Comparison of ENCODE assay signal across 22 mouse cellular contexts in the genomic region with DNA sequence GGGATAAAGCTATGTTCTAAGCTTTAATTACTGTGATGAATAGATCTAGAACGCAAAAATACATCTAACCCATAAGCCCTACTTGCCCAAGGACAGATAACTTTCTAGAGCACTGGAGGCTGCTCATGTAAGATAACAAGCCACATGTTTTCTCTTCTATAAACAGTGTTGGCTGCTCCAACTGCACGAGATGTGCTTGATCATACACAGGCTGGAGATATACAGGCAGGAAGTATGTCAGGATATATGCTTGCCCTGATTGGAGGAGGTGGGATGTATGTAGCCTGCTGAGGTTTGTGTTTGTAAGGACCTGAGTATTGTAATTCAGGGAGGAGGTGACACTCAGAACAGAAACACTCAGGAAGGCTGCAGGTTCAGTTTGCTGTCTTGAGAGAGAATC. TPM values are rescaled to one million over a fixed set of nuclear protein-coding genes. Genes with fewer than 3 reads are reported as not detected.
DNase-seq lines count a peak whose midpoint lies in the region; ATAC-seq lines count a peak whose summit lies in the region.
"Had no signal": no experiment of that assay in that cellular context is flagged by ENCODE, and none has a peak within 500 bp of the region (broad histone marks: within the 10 kb centered on the region; RNA-seq: fewer than 3 reads in every experiment).

No protein-coding gene starts in this region.

- no peaks in the 10 kb centered on the region for H3K27me3 ChIP-seq in heart, embryonic 16.5 days (ENCODE audit: control insufficient read depth, insufficient read depth, low read length)
- no peaks in the 10 kb centered on the region for H3K27me3 ChIP-seq in liver, embryonic 11.5 days (replicated peaks; ENCODE audit: control insufficient read depth, insufficient read depth, low read length)
- H3K27me3 ChIP-seq in liver, embryonic 12.5 days (replicated peaks) = no peaks in the 10 kb centered on the region
- H3K27me3 ChIP-seq in liver, embryonic 15.5 days = no peaks in the 10 kb centered on the region
- H3K27me3 ChIP-seq in midbrain, embryonic 16.5 days (ENCODE audit: control insufficient read depth, insufficient read depth, low read depth, low read length) = no peaks in the 10 kb centered on the region
- H3K27me3 ChIP-seq: embryonic facial prominence, embryonic 12.5 days; hindbrain, embryonic 13.5 days; limb, embryonic 12.5 days; neural tube, embryonic 12.5 days had no signal

- peak overlapping the region; percentile 38; the same call in 1 of the 2 replicates for H3K27ac ChIP-seq in heart, embryonic 16.5 days (ENCODE audit: low read length)
- H3K27ac ChIP-seq in liver, embryonic 11.5 days (ENCODE audit: low read depth, low read length) = no peak overlapping the region
- H3K27ac ChIP-seq in liver, embryonic 12.5 days = no peak overlapping the region
- H3K27ac ChIP-seq in liver, embryonic 15.5 days (replicated peaks) = no peak overlapping the region
- no peak overlapping the region for H3K27ac ChIP-seq in midbrain, embryonic 16.5 days (ENCODE audit: low read length)
- H3K27ac ChIP-seq: embryonic facial prominence, embryonic 12.5 days; hindbrain, embryonic 13.5 days; limb, embryonic 12.5 days; neural tube, embryonic 12.5 days had no signal

- H3K4me1 ChIP-seq in heart, embryonic 16.5 days (ENCODE audit: control insufficient read depth, insufficient read depth, low read length) = 0 out of 2 replicates have a peak, but pooled peaks cover 5% of the 10 kb centered on the region
- H3K4me1 ChIP-seq in liver, embryonic 11.5 days (replicated peaks; ENCODE audit: control insufficient read depth, insufficient read depth, low read length) = no peaks in the 10 kb centered on the region
- no peaks in the 10 kb centered on the region; the same call in 1 of the 2 replicates for H3K4me1 ChIP-seq in liver, embryonic 12.5 days
- no peaks in the 10 kb centered on the region for H3K4me1 ChIP-seq in liver, embryonic 15.5 days (replicated peaks)
- H3K4me1 ChIP-seq in midbrain, embryonic 16.5 days (ENCODE audit: control insufficient read depth, insufficient read depth, low read length) = no peaks in the 10 kb centered on the region; the same call in 1 of the 2 replicates
- H3K4me1 ChIP-seq: embryonic facial prominence, embryonic 12.5 days; limb, embryonic 12.5 days; neural tube, embryonic 12.5 days had no signal

- 38% methylated on average over 2 of the region's 2 CpGs for WGBS in heart, embryonic 16.5 days
- WGBS in liver, embryonic 11.5 days = 38% methylated on average over 2 of the region's 2 CpGs
- WGBS in liver, embryonic 12.5 days (ENCODE audit: insufficient replicate concordance) = 17% methylated on average over 2 of the region's 2 CpGs
- 12% methylated on average over 2 of the region's 2 CpGs for WGBS in liver, embryonic 15.5 days (ENCODE audit: insufficient replicate concordance)
- whole genome bisulfite sequencing in midbrain, embryonic 16.5 days = 73% methylated on average over 2 of the region's 2 CpGs

- H3K4me2 ChIP-seq in heart, embryonic 16.5 days (ENCODE audit: low read depth, low read length) = no peak overlapping the region
- H3K4me2 ChIP-seq in liver, embryonic 11.5 days = no peak overlapping the region
- no peak overlapping the region for H3K4me2 ChIP-seq in liver, embryonic 12.5 days
- H3K4me2 ChIP-seq in liver, embryonic 15.5 days = no peak overlapping the region
- H3K4me2 ChIP-seq in midbrain, embryonic 16.5 days (ENCODE audit: low read length) = no peak overlapping the region
- H3K4me2 ChIP-seq: embryonic facial prominence, embryonic 12.5 days; hindbrain, embryonic 13.5 days; limb, embryonic 12.5 days; neural tube, embryonic 12.5 days had no signal

- no peak overlapping the region for H3K4me3 ChIP-seq in heart, embryonic 16.5 days (ENCODE audit: low read length)
- H3K4me3 ChIP-seq in liver, embryonic 11.5 days (ENCODE audit: low read depth, low read length) = no peak overlapping the region
- no peak overlapping the region for H3K4me3 ChIP-seq in liver, embryonic 12.5 days
- no peak overlapping the region for H3K4me3 ChIP-seq in liver, embryonic 15.5 days (replicated peaks)
- H3K4me3 ChIP-seq in midbrain, embryonic 16.5 days (ENCODE audit: low read depth, low read length) = no peak overlapping the region
- H3K4me3 ChIP-seq: embryonic facial prominence, embryonic 12.5 days; hindbrain, embryonic 13.5 days; limb, embryonic 12.5 days; megakaryocyte, embryonic 14.5 days; neural tube, embryonic 12.5 days had no signal

- ATAC-seq in heart, embryonic 16.5 days (replicated peaks; ENCODE audit: extremely low read depth, insufficient read depth, low FRiP score) = no peak
- ATAC-seq in liver, embryonic 11.5 days (replicated peaks; ENCODE audit: low FRiP score) = peak; percentile 68
- no peak; the same call in 1 of the 2 replicates for ATAC-seq in liver, embryonic 12.5 days
- ATAC-seq in liver, embryonic 15.5 days (ENCODE audit: insufficient read depth) = peak; percentile 42; the same call in 1 of the 2 replicates
- 0 out of 2 replicates have a peak, but pooled peaks have one; percentile 44 for ATAC-seq in megakaryocyte-erythroid progenitor cell, adult 5-6 weeks (replicated peaks; ENCODE audit: low FRiP score, low TSS enrichment, poor library complexity, severe bottlenecking)
- no peak for ATAC-seq in midbrain, embryonic 16.5 days

- H3K9ac ChIP-seq in heart, embryonic 16.5 days (ENCODE audit: low read length) = no peak overlapping the region
- no peak overlapping the region for H3K9ac ChIP-seq in liver, embryonic 11.5 days (ENCODE audit: low read depth, low read length)
- H3K9ac ChIP-seq in liver, embryonic 12.5 days = no peak overlapping the region
- H3K9ac ChIP-seq in liver, embryonic 15.5 days = no peak overlapping the region
- H3K9ac ChIP-seq in midbrain, embryonic 16.5 days (ENCODE audit: low read depth, low read length) = no peak overlapping the region
- H3K9ac ChIP-seq: embryonic facial prominence, embryonic 12.5 days; hindbrain, embryonic 13.5 days; limb, embryonic 12.5 days; neural tube, embryonic 12.5 days had no signal

- intact Hi-C loops in heart, postnatal 14 days (cut with DNase I) = no loop called here

- DNase-seq in heart, postnatal 14 days = no peak
- no peak for DNase-seq in liver, embryonic 11.5 days (ENCODE audit: low spot score)
- DNase-seq: cerebellum, adult 18-20 months; cerebellum, postnatal 14 days; gastrocnemius, postnatal 36 days; kidney, adult 18-20 months; kidney, postnatal 14 days; midbrain, embryonic 14.5 days; right cerebral cortex, postnatal 14 days; thymus, adult 18-20 months; thymus, postnatal 36 days had no signal

- no peaks in the 10 kb centered on the region for H3K9me3 ChIP-seq in heart, embryonic 16.5 days (replicated peaks; ENCODE audit: control insufficient read depth, low read length)
- no peaks in the 10 kb centered on the region for H3K9me3 ChIP-seq in liver, embryonic 11.5 days (ENCODE audit: control insufficient read depth, low read length)
- no peaks in the 10 kb centered on the region for H3K9me3 ChIP-seq in liver, embryonic 12.5 days (replicated peaks)
- H3K9me3 ChIP-seq in liver, embryonic 15.5 days (replicated peaks) = no peaks in the 10 kb centered on the region
- no peaks in the 10 kb centered on the region for H3K9me3 ChIP-seq in midbrain, embryonic 16.5 days (replicated peaks; ENCODE audit: control insufficient read depth, low read length, poor library complexity, severe bottlenecking)
- H3K9me3 ChIP-seq: embryonic facial prominence, embryonic 12.5 days; hindbrain, embryonic 13.5 days; limb, embryonic 12.5 days; neural tube, embryonic 12.5 days had no signal

- no peaks in the 10 kb centered on the region for H3K36me3 ChIP-seq in heart, embryonic 16.5 days (ENCODE audit: control insufficient read depth, insufficient read depth)
- H3K36me3 ChIP-seq in liver, embryonic 11.5 days (ENCODE audit: control insufficient read depth, insufficient read depth, low read length) = no peaks in the 10 kb centered on the region
- no peaks in the 10 kb centered on the region for H3K36me3 ChIP-seq in liver, embryonic 12.5 days
- no peaks in the 10 kb centered on the region for H3K36me3 ChIP-seq in liver, embryonic 15.5 days (replicated peaks)
- H3K36me3 ChIP-seq in midbrain, embryonic 16.5 days (ENCODE audit: control insufficient read depth, insufficient read depth, low read length) = no peaks in the 10 kb centered on the region
- H3K36me3 ChIP-seq: embryonic facial prominence, embryonic 12.5 days; hindbrain, embryonic 13.5 days; limb, embryonic 12.5 days; neural tube, embryonic 12.5 days had no signal

RNA-seq across cellular contexts. Expression of gene Sash1, which starts 31.9 kb away (rescaled TPM):
- 2.6 and 3.8 TPM in 2 replicates for polyA plus RNA-seq in heart, embryonic 16.5 days (2015; fragmentation: Nextera tagmentation; extraction: Ambion mirVana)
- 10 to 100 TPM; 38.4 to 39.8 TPM for total RNA-seq in heart, postnatal 14 days (2021)
- 1.2 and 1.7 TPM in 2 replicates for polyA plus RNA-seq in liver, embryonic 11.5 days (2014; fragmentation: Nextera tagmentation; extraction: Ambion mirVana)
- 1.1 and 1.2 TPM in 2 replicates for polyA plus RNA-seq in liver, embryonic 12.5 days (2016; fragmentation: Nextera tagmentation; extraction: Ambion mirVana)
- 0.94 and 0.99 TPM in 2 replicates for polyA plus RNA-seq in liver, embryonic 15.5 days (2015; fragmentation: Nextera tagmentation; extraction: Ambion mirVana)
- 0.84 and 1.7 TPM in 2 replicates for total RNA-seq in megakaryocyte-erythroid progenitor cell, adult 5-6 weeks (2014; fragmentation: Nextera tagmentation)
- 0.23 and 0.61 TPM in 2 replicates for total RNA-seq in megakaryocyte-erythroid progenitor cell, adult 5-6 weeks (2017)
- 2.2 and 2.7 TPM in 2 replicates for polyA plus RNA-seq in midbrain, embryonic 16.5 days (2015; fragmentation: Nextera tagmentation; extraction: Ambion mirVana)
- total RNA-seq: MEL had no signal

Comparison
In these comparisons a context has a peak if more than half of its experiments do, and no peak if none do; other contexts are left out.
1. ATAC-seq: peak in liver, embryonic 11.5 days (single experiment), liver, embryonic 15.5 days (single experiment) and megakaryocyte-erythroid progenitor cell, adult 5-6 weeks (single experiment); none in heart, embryonic 16.5 days (single experiment), liver, embryonic 12.5 days (single experiment) and midbrain, embryonic 16.5 days (single experiment).